Mouse (Mus musculus): ENCODE results near the gene Arhgap25. TPM values are rescaled to one million over a fixed set of nuclear protein-coding genes. Genes with fewer than 3 reads are reported as not detected.
"Not testable (repeated sequence)": the region's sequence is repeated elsewhere in the genome, so short reads cannot be mapped to it uniquely, and the experiment has no call there.

Gene Arhgap25
- 1 to 10 TPM; 7.5 to 8.3 TPM for total RNA-seq (2021)
- long read RNA-seq, experiment 1, partial matches to known transcripts, result 1 of 7 reads
- long read RNA-seq, experiment 1, other reads (novel, unspliced or antisense), result 2 of 7 reads
- long read RNA-seq, experiment 2, partial matches to known transcripts, result 4 of 11 reads
- long read RNA-seq, experiment 2, other reads (novel, unspliced or antisense), result 2 of 11 reads

DNA sequence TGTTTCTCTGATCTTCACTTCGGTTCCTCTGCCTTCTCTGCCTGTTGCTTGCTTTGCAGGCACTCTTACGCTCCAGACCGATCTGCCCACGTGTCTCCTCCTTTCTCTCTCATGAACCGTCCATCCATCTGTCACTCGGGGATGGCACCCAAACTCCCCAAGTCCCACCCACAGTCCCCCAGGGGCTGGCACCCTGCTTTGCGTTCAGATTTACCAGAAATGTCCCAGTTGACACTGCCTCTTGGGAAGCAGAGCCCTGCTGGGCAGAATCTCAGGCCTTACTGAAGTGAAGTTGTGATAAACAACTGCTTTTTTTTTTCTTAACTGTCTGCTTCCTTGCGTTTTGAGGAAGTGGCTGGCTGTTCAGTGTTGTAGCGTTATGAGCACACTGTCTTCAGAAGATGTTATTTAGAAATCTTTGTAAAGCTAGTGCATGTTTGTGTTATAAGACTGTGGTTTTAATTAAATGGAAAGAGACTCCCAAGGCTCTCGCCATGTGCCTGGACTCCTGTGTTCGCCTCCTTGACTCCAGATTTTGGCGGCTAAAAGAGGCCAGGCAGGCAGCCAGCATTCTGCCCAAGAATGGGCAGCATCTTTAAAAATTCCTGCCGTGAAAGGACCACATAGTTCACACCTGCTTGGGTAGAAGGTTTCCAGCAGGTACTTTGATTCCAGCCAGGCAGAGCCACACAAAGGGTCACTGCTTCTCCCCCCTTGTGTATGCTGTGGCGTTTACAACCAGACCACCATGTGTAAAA lies at the start of gene Arhgap25:
Gene Arhgap25, minus strand, starts transcription at position 307 of the 758 bp plus-strand sequence.
- DNase-seq, result no peak

GRCm38 (mm10) chr6:87582456-87582855 lies 49.4 kb upstream of the Arhgap25 start:
- DNase-seq, result peak; percentile 19

DNA sequence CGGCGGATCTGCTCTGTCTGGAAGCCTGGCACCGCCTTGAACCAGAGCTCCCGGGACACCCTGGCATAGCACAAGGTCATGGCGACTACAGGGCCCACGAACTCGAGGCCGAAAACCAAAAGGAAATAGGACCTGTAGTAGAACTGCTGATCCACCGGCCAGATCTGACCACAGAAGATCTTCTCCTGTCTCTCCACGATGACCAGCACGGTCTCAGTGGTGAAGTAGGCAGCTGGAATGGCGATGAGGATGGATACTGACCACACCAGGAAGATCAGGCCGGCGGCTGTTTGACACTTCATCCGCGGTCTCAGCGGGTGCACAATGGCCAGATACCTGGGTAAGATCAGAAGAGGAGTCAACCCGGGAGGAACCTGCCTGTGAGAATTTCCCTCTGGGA lies 48.5 kb upstream of the Arhgap25 start:
- no peak for DNase-seq

- no peak for DNase-seq
Observed at GRCm38 (mm10) chr6:87581071-87581470, 48.0 kb upstream of the Arhgap25 start.

- DNase-seq, result peak; percentile 16
Observed at GRCm38 (mm10) chr6:87578247-87578646, 45.2 kb upstream of the Arhgap25 start.

DNA sequence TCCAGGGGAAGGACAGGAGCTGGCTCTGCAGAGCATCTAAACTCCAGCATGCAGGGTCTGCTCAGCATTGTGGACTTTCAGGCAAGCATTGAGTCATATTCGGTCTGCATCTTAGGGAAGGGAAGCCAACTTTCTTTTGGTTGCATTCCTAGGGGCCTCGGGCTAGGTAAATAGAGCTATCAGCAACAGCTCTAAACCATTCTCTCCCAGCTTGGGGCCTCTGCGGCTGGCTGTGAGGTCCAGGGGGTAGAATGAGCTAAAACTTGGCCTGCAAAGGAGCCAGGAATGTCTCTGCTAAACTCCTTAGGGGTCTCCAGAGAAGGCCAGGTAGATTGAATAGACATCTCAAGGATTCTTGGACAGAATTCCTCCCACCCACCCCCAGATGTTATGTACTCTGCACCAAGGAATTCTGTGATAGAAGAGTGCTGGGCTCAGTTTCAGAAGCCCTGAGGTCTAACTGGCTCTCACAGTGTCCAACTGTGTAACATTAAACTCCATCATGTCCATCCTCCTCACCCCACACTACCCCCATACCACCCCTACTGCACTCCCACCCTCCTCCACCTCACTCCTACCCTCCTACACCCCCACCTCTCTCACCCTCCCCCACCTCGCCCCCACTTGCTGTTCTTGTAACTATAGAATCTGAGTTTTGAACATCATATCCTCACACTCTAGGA lies 43.7 kb upstream of the Arhgap25 start:
- no peak for DNase-seq

GRCm38 (mm10) chr6:87571863-87572262 lies 38.8 kb upstream of the Arhgap25 start:
- not testable (repeated sequence) for DNase-seq

- DNase-seq, result no peak
Observed at GRCm38 (mm10) chr6:87567686-87568593, 34.9 kb upstream of the Arhgap25 start.

DNA sequence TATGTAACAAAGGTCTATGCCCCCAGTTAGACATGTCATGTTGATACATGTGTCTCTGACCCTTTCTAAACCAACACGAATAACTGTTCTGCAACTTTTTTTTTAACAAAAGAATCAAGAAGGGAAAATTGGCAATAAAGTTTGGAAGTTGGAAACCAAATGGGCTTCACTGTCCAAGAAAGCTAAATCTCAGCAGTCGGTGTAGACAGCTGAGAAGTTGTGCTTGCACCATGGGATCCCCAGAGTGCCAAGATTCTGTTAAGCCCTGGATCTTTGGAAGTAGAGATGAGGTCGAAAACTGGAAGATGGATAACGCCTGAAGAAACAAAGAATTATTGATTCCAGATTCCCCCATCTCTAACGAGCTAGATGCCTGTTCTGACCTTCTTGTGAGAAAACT lies 32.1 kb upstream of the Arhgap25 start:
- DNase-seq, result no peak

GRCm38 (mm10) chr6:87564356-87564755 lies 31.3 kb upstream of the Arhgap25 start:
- no peak for DNase-seq

GRCm38 (mm10) chr6:87553724-87554123 lies 20.7 kb upstream of the Arhgap25 start:
- DNase-seq, result no peak

DNA sequence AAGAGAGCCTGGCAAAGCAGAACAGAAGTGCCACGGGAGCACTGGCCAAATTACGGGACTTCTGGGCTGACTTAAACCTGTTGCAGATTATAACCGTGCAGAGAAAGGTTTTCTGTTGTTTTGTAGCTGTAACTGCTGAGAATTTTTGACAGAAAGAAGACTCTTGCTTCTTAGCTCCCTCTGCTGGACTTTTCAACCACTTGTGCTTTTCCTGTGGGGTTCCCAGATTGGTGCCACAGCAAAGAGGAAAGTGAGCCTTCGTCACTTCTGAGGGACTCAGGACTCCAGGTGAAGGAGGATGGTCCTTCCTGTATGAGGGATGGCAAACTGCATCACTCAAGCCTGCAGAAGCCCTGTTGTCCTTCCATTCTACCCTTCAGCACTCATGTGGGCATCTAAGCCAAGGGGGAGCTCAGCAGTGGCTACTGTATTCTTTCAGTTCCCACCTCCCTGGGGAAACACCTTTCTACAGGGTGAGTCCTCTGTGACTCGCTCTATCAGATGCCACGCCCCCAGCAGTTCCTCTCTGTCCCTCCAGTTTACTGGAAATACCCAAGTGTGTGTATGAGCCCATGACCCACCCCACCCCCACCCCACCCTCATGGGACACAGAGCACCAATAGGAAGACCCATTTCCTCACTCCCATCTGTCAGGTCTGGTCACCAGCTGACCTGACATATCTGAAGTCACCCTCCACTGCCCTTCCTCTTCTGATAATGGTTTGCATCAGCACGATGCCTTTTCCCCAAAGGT lies 19.2 kb upstream of the Arhgap25 start:
- no peak for DNase-seq

DNA sequence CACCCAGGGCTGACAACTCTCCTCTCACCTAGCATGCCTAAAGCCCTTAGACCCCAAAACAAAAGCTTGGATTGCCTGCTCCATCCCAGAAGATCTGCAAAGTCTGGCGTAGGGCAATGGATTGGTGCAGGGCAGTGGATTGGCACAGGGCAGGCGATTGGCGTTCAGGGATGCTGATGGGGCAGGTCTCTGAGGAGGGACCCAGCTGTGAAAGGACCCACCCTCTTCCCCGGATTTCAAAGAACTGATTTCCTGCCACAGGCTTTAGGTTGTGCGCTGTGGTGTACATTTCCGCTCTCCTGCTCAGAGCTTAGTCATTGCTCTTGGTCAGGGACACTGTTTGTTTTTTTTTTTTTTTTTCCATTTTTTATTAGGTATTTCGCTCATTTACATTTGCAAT lies 14.8 kb upstream of the Arhgap25 start:
- DNase-seq, result no peak

- no peak for DNase-seq
Observed at GRCm38 (mm10) chr6:87547431-87547830, 14.4 kb upstream of the Arhgap25 start.

DNA sequence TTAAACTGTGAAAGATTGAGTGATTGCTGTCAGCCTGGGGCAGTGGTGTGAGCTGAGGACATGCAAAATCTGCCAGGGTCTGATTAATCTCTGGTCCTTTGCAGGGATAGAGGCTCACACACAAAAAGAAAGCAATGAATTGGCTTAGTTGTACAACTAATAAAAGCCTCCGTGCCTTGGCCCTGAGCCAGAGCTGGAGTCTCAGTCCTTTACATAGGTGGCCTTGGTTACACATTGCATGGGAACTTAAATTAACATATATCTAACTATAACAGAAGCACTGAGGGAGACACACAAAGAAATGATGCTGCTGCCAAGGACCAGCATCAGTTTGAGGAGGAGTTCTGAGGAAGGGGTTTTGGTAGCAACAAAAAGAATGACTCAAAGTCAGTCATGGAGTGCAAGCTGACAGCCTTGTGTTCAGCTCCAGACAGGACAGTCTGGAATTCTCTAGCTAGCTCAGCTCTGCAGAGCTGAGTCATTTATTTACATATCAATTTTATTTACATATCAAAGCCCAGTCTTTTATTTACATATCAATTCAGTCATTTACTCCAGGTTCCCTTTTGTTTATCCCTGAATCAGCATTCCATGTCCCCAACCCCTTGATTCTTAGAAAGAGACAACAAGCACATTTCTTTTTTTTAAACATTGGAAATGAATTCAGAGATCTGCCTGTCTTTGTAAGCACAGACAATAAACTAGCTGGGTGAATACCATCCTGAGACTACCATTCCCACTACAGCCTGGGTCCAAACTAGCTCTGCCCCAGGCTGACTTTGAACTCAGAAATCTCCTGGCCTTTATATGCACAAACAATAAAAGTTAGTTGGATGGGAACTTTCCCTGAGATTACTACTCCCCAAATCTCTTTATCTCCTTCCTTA lies 12.5 kb upstream of the Arhgap25 start:
- DNase-seq, result no peak

DNA sequence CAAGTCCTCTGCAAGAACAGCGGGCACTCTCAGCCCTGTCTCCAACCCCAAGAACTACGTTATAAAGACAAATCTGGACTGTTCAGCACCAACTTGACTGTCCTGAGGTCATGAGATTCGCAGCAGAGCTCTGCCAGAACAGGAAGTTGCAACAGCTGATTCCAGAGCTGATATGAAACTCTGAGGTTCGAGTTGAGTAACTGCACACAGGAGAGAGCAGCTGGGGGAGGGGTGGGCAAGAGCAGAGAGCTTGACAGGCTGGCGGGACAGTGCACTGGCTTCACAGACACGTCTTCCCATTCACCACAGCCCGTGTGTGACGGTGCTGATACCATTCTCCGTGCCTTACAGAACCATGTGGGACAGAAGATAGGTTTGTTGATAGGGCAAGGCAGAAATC lies 9.0 kb upstream of the Arhgap25 start:
- peak; percentile 64 for DNase-seq

DNA sequence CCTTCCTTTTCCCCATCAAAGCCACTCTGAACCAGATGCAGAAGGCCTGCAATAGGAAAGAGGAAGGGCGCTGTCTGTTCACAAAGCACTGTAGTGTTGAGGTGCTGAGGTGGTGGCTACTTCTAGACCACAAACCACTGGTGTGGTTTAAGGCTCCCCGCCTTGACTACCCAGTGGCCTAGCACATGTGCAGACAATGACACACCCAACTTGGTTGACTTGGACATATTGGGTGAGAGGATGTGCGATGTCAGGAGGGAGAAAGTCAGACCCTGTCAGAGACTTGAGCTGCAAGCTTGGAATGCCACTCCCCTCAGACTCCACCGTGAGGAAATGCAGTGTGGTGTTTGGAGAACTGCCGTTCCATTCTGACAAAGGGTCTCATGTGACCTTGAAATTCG lies 8.1 kb upstream of the Arhgap25 start:
- no peak for DNase-seq

GRCm38 (mm10) chr6:87538376-87539270 lies 5.6 kb upstream of the Arhgap25 start:
- DNase-seq, result no peak

GRCm38 (mm10) chr6:87537678-87538077 lies 4.6 kb upstream of the Arhgap25 start:
- DNase-seq, result no peak
